Mouse (Mus musculus): Measurements from ENCODE around the gene Gm45618. TPM values are rescaled to one million over a fixed set of nuclear protein-coding genes. Genes with fewer than 3 reads are reported as not detected.
"Not testable (repeated sequence)": the region's sequence is repeated elsewhere in the genome, so short reads cannot be mapped to it uniquely, and the experiment has no call there.

Gene Gm45618
- total RNA-seq (2014; rRNA removed) = not detected in 2 replicates
- polyA plus RNA-seq (2015; fragmentation: Nextera tagmentation; extraction: Ambion mirVana) = 0.24 TPM in 1 of 2 replicates, not detected in the other

DNA sequence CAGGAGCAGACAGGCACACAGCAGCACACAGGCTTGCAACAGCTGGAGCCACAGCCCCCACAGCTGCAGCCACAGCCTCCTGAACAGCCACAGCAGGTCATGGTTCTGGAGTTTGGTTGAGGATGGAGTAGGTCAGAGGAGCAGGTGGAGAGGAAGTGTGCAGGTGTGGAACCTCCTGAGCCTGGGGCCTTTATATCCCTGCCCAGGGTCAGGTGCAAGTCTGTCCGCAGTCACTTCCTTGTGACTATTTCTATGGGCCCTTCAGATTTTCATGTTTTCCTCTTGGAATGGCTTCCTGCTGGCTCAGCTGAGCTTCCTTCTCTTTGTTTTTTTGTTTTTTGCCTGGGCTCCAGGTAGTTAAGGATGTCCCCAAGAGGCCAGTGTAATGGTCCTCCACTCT lies at the start of gene Gm45618:
Gene Gm45618 (minus strand): TSS at position 101 of the 400 bp plus-strand sequence.
- H3K27me3 ChIP-seq (ENCODE audit: insufficient read depth, low read length); ATAC-seq; H3K4me3 ChIP-seq (ENCODE audit: low read depth, low read length); H3K27ac ChIP-seq (ENCODE audit: low read depth, low read length); DNase-seq; H3K9ac ChIP-seq; H3K9me3 ChIP-seq (ENCODE audit: low read length); H3K36me3 ChIP-seq (ENCODE audit: insufficient read depth); H3K4me2 ChIP-seq (ENCODE audit: low read depth); H3K4me1 ChIP-seq (ENCODE audit: insufficient read depth): not testable (repeated sequence)
- 87% methylated on average over 1 of the region's 1 CpGs for WGBS

- Histone ChIP-seq H3K9me3 (ENCODE audit: low read length) (no peaks in the 10 kb centered on the region), H3K4me1 (ENCODE audit: insufficient read depth) (no peaks in the 10 kb centered on the region), H3K27ac (ENCODE audit: low read depth, low read length) (no peak overlapping the region), H3K9ac (no peak overlapping the region), H3K27me3 (ENCODE audit: insufficient read depth, low read length) (no peaks in the 10 kb centered on the region), H3K4me3 (ENCODE audit: low read depth, low read length) (no peak overlapping the region), H3K36me3 (ENCODE audit: insufficient read depth) (no peaks in the 10 kb centered on the region), H3K4me2 (ENCODE audit: low read depth) (no peak overlapping the region)
- peak; percentile 77 for TF ChIP-seq CTCF (IDR thresholded peaks at IDR 0.05; ENCODE audit: low read depth)
- 49% methylated on average over 3 of the region's 3 CpGs for WGBS
- no peak for ATAC-seq
- DNase-seq = peak; percentile 77
These were observed 49.3 kb upstream of the Gm45618 start for GRCm38 (mm10) chr7:142169836-142170235.

- H3K4me1 ChIP-seq (ENCODE audit: insufficient read depth); H3K9me3 ChIP-seq (ENCODE audit: low read length); H3K4me3 ChIP-seq (ENCODE audit: low read depth, low read length); H3K4me2 ChIP-seq (ENCODE audit: low read depth); DNase-seq; H3K9ac ChIP-seq; H3K36me3 ChIP-seq (ENCODE audit: insufficient read depth); H3K27ac ChIP-seq (ENCODE audit: low read depth, low read length); ATAC-seq; H3K27me3 ChIP-seq (ENCODE audit: insufficient read depth, low read length): not testable (repeated sequence)
These were observed 45.1 kb upstream of the Gm45618 start, which contains the start of gene Gm4553 for GRCm38 (mm10) chr7:142165639-142166038. Gene Gm4553, minus strand, starts transcription at chr7:142165739.

DNA sequence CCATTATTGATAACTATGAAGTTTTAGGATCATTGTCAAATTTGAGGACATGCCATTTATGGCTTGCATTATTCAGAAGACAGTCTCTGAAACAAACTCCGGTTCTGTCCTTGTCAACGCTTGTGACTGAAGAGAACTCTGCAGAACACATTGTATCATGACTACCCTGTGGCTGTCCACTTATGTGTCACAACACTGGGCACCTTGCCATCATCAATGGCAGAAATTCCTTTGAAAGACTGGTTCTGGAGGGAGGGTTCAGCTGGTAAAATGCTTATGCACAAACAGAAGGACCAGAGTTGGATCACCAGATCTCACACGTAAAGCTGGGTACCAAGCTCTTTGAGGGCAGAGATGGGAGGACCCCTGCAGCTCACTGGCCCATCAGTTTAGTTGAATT lies 38.8 kb upstream of the Gm45618 start:
- Histone ChIP-seq H3K9me3 (ENCODE audit: low read length) (no peaks in the 10 kb centered on the region), H3K27ac (ENCODE audit: low read depth, low read length) (no peak overlapping the region), H3K4me2 (ENCODE audit: low read depth) (no peak overlapping the region), H3K4me1 (ENCODE audit: insufficient read depth) (no peaks in the 10 kb centered on the region), H3K36me3 (ENCODE audit: insufficient read depth) (no peaks in the 10 kb centered on the region), H3K9ac (no peak overlapping the region), H3K4me3 (ENCODE audit: low read depth, low read length) (no peak overlapping the region), H3K27me3 (ENCODE audit: insufficient read depth, low read length) (no peaks in the 10 kb centered on the region)
- DNase-seq (no peak), ATAC-seq (no peak)
- WGBS = 88% methylated on average over 3 of the region's 3 CpGs
- TF ChIP-seq CTCF (IDR thresholded peaks at IDR 0.05; ENCODE audit: low read depth) = no peak

DNA sequence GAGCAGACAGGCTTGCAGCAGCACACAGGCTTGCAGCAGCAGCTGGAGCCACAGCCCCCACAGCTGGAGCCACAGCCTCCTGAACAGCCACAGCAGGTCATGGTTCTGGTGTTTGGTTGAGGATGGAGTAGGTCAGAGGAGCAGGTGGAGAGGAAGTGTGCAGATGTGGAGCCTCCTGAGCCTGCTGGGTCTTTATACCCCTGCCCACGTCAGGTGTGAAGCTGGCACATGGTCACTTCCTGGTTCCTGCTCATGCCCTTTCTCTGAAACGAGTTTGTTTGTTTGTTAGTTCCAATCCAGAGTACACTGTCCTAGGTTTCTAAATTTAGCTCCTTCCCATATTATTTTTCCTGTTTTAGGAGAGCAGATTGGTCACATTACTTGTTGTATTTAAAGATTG lies 36.5 kb upstream of the Gm45618 start, which contains the start of gene Gm29735:
Gene Gm29735 (minus strand): TSS at position 101 of the 400 bp plus-strand sequence.
- H3K4me3 ChIP-seq (ENCODE audit: low read depth, low read length); ATAC-seq; DNase-seq; H3K4me1 ChIP-seq (ENCODE audit: insufficient read depth); H3K27me3 ChIP-seq (ENCODE audit: insufficient read depth, low read length); H3K36me3 ChIP-seq (ENCODE audit: insufficient read depth); H3K4me2 ChIP-seq (ENCODE audit: low read depth); H3K9me3 ChIP-seq (ENCODE audit: low read length); H3K27ac ChIP-seq (ENCODE audit: low read depth, low read length); H3K9ac ChIP-seq: not testable (repeated sequence)
- WGBS = 44% methylated on average over 2 of the region's 2 CpGs

DNA sequence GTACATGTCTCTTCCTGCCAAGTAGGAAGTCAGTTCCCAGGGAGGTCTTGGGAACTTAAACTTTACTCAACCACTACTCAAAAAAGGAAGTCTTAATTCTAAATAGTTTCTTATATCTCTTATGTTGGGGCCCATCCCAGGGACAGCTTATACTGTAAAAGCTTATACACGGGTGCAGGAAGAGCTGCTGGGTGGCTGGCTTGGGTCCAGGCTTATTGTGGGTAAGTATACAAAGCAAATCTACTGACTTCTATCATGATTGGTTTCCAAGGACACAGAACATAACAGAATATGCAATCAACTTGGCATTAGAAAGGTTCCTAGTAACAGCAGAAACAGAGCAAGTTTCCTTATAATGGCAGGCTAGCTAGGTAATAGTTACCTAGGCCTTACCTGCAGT lies 34.8 kb upstream of the Gm45618 start:
- H3K27ac ChIP-seq (ENCODE audit: low read depth, low read length) = no peak overlapping the region
- WGBS = 38% methylated on average over 1 of the region's 1 CpGs
- no peak for TF ChIP-seq CTCF (IDR thresholded peaks at IDR 0.05; ENCODE audit: low read depth)
- H3K36me3 ChIP-seq (ENCODE audit: insufficient read depth) = no peaks in the 10 kb centered on the region
- no peak overlapping the region for H3K4me2 ChIP-seq (ENCODE audit: low read depth)
- H3K27me3 ChIP-seq (ENCODE audit: insufficient read depth, low read length) = no peaks in the 10 kb centered on the region
- H3K9ac ChIP-seq = no peak overlapping the region
- ATAC-seq = no peak
- no peak for DNase-seq
- H3K9me3 ChIP-seq (ENCODE audit: low read length) = no peaks in the 10 kb centered on the region
- H3K4me3 ChIP-seq (ENCODE audit: low read depth, low read length) = no peak overlapping the region
- no peaks in the 10 kb centered on the region for H3K4me1 ChIP-seq (ENCODE audit: insufficient read depth)

DNA sequence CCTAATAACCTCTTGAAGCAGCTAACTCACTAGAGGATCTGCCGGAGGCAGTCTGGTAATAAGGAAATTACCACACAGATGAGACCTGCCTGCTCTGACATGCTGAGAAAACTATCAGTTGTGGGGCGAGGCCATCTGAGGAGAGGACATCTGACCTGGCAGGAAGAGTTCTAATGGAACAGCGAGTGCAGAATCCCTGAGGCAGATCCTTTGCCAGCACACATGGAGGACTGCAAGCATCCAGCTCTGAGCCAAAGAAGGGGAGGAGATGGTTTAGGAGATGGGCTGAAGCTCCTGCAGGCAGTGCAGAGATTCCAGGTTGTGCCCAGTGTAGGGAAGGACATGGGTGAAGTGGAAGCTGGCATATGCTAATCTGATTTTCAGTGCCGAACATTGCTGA lies 31.7 kb upstream of the Gm45618 start:
- H3K36me3 ChIP-seq (ENCODE audit: insufficient read depth) = no peaks in the 10 kb centered on the region
- DNase-seq (no peak), ATAC-seq (no peak)
- no peak for TF ChIP-seq CTCF (IDR thresholded peaks at IDR 0.05; ENCODE audit: low read depth)
- no peak overlapping the region for H3K9ac ChIP-seq
- H3K9me3 ChIP-seq (ENCODE audit: low read length) = no peaks in the 10 kb centered on the region
- WGBS = 84% methylated on average over 4 of the region's 4 CpGs
- no peak overlapping the region for H3K4me2 ChIP-seq (ENCODE audit: low read depth)
- no peaks in the 10 kb centered on the region for H3K4me1 ChIP-seq (ENCODE audit: insufficient read depth)
- H3K27ac ChIP-seq (ENCODE audit: low read depth, low read length) = no peak overlapping the region
- no peaks in the 10 kb centered on the region for H3K27me3 ChIP-seq (ENCODE audit: insufficient read depth, low read length)
- H3K4me3 ChIP-seq (ENCODE audit: low read depth, low read length) = no peak overlapping the region

DNA sequence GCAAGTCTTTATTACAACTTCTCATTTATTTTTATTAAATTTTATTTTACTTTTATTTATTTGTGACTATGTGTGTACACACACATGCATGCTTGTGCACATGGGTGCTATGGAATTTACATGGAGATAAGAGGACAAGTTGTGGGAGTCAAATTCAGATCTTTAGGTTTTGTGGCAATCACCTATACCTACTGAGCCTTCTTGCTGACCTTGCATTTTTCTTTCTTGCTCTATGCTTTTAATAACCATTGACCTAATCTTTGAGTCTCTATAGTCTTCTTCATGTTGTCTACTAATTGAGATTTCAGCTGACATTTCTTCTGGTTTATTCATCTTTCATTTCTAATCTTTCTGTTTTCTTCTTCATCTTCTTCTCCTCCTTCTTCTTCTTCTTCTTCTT lies 28.1 kb upstream of the Gm45618 start:
- Histone ChIP-seq H3K9ac (no peak overlapping the region), H3K4me1 (ENCODE audit: insufficient read depth) (no peaks in the 10 kb centered on the region), H3K27ac (ENCODE audit: low read depth, low read length) (no peak overlapping the region), H3K4me2 (ENCODE audit: low read depth) (no peak overlapping the region), H3K9me3 (ENCODE audit: low read length) (no peaks in the 10 kb centered on the region), H3K4me3 (ENCODE audit: low read depth, low read length) (no peak overlapping the region), H3K27me3 (ENCODE audit: insufficient read depth, low read length) (no peaks in the 10 kb centered on the region), H3K36me3 (ENCODE audit: insufficient read depth) (no peaks in the 10 kb centered on the region)
- no peak for TF ChIP-seq CTCF (IDR thresholded peaks at IDR 0.05; ENCODE audit: low read depth)
- DNase-seq = no peak
- ATAC-seq = no peak
